Mouse (Mus musculus): ENCODE results near the gene Mgat4a. TPM values are rescaled to one million over a fixed set of nuclear protein-coding genes. Genes with fewer than 3 reads are reported as not detected.

Mgat4a gene
- total and polyA plus RNA-seq, 3 experiments: 22.3 to 23.2 (median 22.9) TPM

DNA sequence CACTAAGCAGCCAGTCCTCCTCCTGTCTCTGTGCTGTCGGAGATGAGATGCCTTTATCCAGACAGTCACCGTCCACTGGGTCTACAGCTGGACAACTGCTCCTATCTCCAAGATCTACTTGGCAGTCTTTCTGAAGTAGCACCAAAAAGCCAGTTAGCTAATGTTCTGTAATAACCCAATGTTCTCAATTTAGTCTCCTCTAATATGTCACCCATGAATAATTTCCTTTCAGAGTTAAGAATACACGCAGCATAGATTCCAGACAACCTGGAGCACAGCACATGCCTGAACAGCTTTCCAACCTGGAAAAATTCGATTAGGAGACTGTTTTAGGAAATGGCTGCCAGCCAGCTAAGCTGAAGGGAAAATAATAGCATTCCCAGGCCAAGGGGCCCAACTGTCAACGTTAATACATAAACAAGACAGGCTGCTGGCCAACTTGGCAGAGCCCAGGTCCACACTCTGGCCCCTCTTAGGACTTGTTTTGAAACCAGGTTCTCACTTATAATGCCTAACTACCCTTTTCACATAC, 28.6 kb downstream of the Mgat4a start:
- peaks cover 14 to 37% of the 10 kb centered on the region in 2 experiments for H3K36me3 ChIP-seq (replicated peaks in 1 of 2; ENCODE audit: control insufficient read depth in 1 of 2, insufficient read depth in 1 of 2, low read length in 1 of 2)
- no peak for DNase-seq (ENCODE audit: extremely low read depth)
- peaks cover 17% of the 10 kb centered on the region; the same call in 1 of the 2 replicates for H3K79me2 ChIP-seq (replicated peaks; ENCODE audit: control insufficient read depth, extremely low read depth, insufficient read depth, poor library complexity, severe bottlenecking)
- H3K9ac ChIP-seq (ENCODE audit: insufficient read depth, low read depth): no peak overlapping the region
- peaks cover 5% of the 10 kb centered on the region for H3K9me3 ChIP-seq (replicated peaks; ENCODE audit: low read length)
- no peaks in the 10 kb centered on the region for H3K27me3 ChIP-seq (replicated peaks)
- H3K4me1 ChIP-seq (ENCODE audit: control insufficient read depth in 1 of 2, insufficient read depth in 2 of 2): peaks cover 0 to 8% of the 10 kb centered on the region in 2 experiments; a peak in 1 of 4 replicates
- no peak overlapping the region for H3K27ac ChIP-seq (ENCODE audit: insufficient read depth, low read depth)
- no peak overlapping the region for H3K4me2 ChIP-seq (ENCODE audit: insufficient read depth, low read depth, poor library complexity, severe bottlenecking)
- TF ChIP-seq MAFK (IDR thresholded peaks at IDR 0.05; ENCODE audit: insufficient replicate concordance, low read length): no peak
- no peak for TF ChIP-seq NRF1 (IDR thresholded peaks at IDR 0.05; ENCODE audit: low read depth, low read length)
- TF ChIP-seq ELF1 (IDR thresholded peaks at IDR 0.05; ENCODE audit: low read depth, low read length): no peak
- TF ChIP-seq UBTF (IDR thresholded peaks at IDR 0.05; ENCODE audit: low read depth, low read length): no peak
- TF ChIP-seq MEF2A (IDR thresholded peaks at IDR 0.05; ENCODE audit: borderline replicate concordance, low read depth, low read length): no peak
- TF ChIP-seq POLR2AphosphoS2 (IDR thresholded peaks at IDR 0.05; ENCODE audit: low read depth, low read length): no peak
- no peak for TF ChIP-seq BHLHE40 (IDR thresholded peaks at IDR 0.05; ENCODE audit: low read depth, low read length)
- TF ChIP-seq NELFE (IDR thresholded peaks at IDR 0.05; ENCODE audit: low read depth, low read length): no peak
- TF ChIP-seq ETS1 (conservative IDR thresholded peaks at IDR 0.05; ENCODE audit: low read depth, low read length): no peak
- no peak for TF ChIP-seq PAX5 (IDR thresholded peaks at IDR 0.05; ENCODE audit: low read length)
- no peak for TF ChIP-seq JUND (conservative IDR thresholded peaks at IDR 0.05; ENCODE audit: low read depth, low read length)
- no peak for TF ChIP-seq RCOR1 (conservative IDR thresholded peaks at IDR 0.05; ENCODE audit: low read depth, low read length)
- TF ChIP-seq MAX (IDR thresholded peaks at IDR 0.05; ENCODE audit: low read length): no peak
- TF ChIP-seq TBP (conservative IDR thresholded peaks at IDR 0.05; ENCODE audit: low read depth, low read length): no peak
- TF ChIP-seq EP300 (IDR thresholded peaks at IDR 0.05; ENCODE audit: low read length): no peak
- TF ChIP-seq MXI1 (IDR thresholded peaks at IDR 0.05; ENCODE audit: low read depth, low read length): no peak
- TF ChIP-seq USF1 (IDR thresholded peaks at IDR 0.05; ENCODE audit: low read depth, low read length): no peak
- dilution Hi-C loops (cut with MboI; ENCODE audit: extremely low pct_ligation_motif_present, extremely low pct_unique_long_range_greater_than_20kb, low sequenced_read_pairs): no loop called here
- H3K4me3 ChIP-seq (replicated peaks in 1 of 3; ENCODE audit: low read depth in 2 of 3, low read length in 2 of 3, poor library complexity in 1 of 3): no peak overlapping the region
- in situ Hi-C loops (cut with MboI; ENCODE audit: low pct_ligation_motif_present, low pct_unique_long_range_greater_than_20kb, low sequenced_read_pairs): no loop called here

DNA sequence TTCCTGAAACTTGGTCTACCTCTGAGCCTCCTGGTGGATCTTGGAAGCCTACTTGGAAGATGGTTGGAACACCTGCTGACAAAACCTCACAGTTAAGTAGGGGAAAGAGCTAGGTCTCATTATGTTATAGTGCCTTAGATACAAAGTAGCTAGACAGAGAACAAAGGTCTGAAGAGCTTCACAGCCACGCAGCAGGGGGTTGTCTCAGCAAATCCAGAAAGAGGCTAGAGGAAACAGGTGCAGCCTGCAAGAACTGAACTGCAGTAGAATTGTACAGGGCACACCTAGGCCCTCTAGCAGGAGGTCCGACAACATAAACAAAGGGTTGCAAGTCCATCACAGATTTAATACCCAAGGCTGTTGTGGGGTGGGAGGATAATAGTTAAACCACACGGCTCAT, 30.6 kb downstream of the Mgat4a start:
- H3K4me3 ChIP-seq (replicated peaks in 1 of 3; ENCODE audit: low read depth in 2 of 3, low read length in 2 of 3, poor library complexity in 1 of 3): no peak overlapping the region
- peaks cover 14 to 27% of the 10 kb centered on the region in 2 experiments for H3K36me3 ChIP-seq (replicated peaks in 1 of 2; ENCODE audit: control insufficient read depth in 1 of 2, insufficient read depth in 1 of 2, low read length in 1 of 2)
- H3K4me1 ChIP-seq (ENCODE audit: control insufficient read depth in 1 of 2, insufficient read depth in 2 of 2): peaks cover 0 to 11% of the 10 kb centered on the region in 2 experiments; a peak in 2 of 4 replicates
- in situ Hi-C loops (cut with MboI; ENCODE audit: low pct_ligation_motif_present, low pct_unique_long_range_greater_than_20kb, low sequenced_read_pairs): no loop called here
- dilution Hi-C loops (cut with MboI; ENCODE audit: extremely low pct_ligation_motif_present, extremely low pct_unique_long_range_greater_than_20kb, low sequenced_read_pairs): no loop called here
- TF ChIP-seq TCF12 (IDR thresholded peaks at IDR 0.05; ENCODE audit: low read depth, low read length): no peak
- TF ChIP-seq PAX5 (IDR thresholded peaks at IDR 0.05; ENCODE audit: low read length): no peak
- no peak for TF ChIP-seq JUND (conservative IDR thresholded peaks at IDR 0.05; ENCODE audit: low read depth, low read length)
- no peak for TF ChIP-seq E2F4 (IDR thresholded peaks at IDR 0.05; ENCODE audit: insufficient replicate concordance, low read depth, low read length)
- no peak for TF ChIP-seq NRF1 (IDR thresholded peaks at IDR 0.05; ENCODE audit: low read depth, low read length)
- no peak for TF ChIP-seq MXI1 (IDR thresholded peaks at IDR 0.05; ENCODE audit: low read depth, low read length)
- no peak for TF ChIP-seq ZKSCAN1 (IDR thresholded peaks at IDR 0.05; ENCODE audit: borderline replicate concordance, low read depth, low read length)
- TF ChIP-seq MEF2A (IDR thresholded peaks at IDR 0.05; ENCODE audit: borderline replicate concordance, low read depth, low read length): no peak
- no peak overlapping the region for H3K9ac ChIP-seq (ENCODE audit: insufficient read depth, low read depth)
- no peak overlapping the region for H3K27ac ChIP-seq (ENCODE audit: insufficient read depth, low read depth)
- DNase-seq (ENCODE audit: extremely low read depth): no peak
- peaks cover 14% of the 10 kb centered on the region for H3K9me3 ChIP-seq (replicated peaks; ENCODE audit: low read length)
- H3K27me3 ChIP-seq (replicated peaks): no peaks in the 10 kb centered on the region
- peaks cover 17% of the 10 kb centered on the region for H3K79me2 ChIP-seq (replicated peaks; ENCODE audit: control insufficient read depth, extremely low read depth, insufficient read depth, poor library complexity, severe bottlenecking)
- H3K4me2 ChIP-seq (ENCODE audit: insufficient read depth, low read depth, poor library complexity, severe bottlenecking): no peak overlapping the region
